Mouse (Mus musculus): ENCODE results near the gene Utp6.

Gene Utp6

DNA sequence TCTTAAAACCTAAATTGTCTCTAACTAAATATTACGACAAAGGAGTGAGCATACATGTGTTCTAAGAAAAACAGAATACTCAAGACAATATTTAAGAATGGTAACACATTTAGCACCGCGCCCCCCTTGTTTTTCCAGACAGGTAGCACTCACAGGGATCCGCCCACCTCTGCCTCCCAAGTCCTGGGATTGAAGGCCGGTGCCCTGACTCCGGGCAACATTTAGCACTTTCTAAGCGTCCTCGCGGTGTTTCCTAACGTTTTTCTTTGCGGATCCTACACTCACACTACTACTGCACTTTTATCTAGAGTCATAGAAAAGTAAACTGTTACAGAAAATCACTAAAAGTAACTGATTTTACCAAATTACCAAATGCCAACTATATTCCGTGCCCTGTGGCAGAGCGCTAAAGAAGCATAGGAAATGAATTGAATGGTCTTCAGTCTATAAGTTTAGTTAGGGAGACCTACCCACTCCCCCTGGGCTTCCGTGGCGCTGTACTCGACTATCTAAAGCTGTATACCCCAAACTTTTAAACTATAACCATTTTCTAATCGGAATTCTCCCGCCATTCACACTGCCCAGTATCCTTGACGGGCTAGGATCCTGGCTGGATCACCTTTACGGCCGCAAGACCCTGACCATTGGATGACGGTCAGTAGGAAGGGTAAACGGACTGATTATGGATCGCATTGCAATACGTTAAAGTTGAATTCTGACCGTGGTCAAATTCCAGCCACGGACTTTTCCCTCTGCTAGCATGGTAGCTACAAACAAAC lies 655 bp downstream of the Utp6 start:
- DNase-seq (ENCODE audit: low read depth) = no peak

DNA sequence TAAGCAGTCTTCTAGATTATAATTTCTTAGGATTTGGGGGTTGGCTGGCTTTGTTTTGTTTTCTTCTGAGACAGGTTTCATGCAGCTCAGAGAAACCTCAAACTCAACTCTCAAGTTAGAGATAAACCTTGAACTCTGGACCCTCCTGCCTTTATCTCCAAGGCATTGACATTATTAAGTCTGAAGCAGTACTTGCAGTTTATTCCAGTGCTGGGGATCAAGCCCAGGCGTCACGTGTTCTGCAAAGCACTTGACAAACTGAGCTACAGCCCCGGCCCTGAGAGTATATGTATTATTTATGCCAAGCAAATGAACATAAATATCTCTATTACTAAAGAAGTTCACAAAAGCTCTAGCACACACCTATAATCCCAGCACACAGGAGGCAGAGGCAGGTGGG lies 14.9 kb downstream of the Utp6 start:
- DNase-seq (ENCODE audit: low read depth) = no peak

DNA sequence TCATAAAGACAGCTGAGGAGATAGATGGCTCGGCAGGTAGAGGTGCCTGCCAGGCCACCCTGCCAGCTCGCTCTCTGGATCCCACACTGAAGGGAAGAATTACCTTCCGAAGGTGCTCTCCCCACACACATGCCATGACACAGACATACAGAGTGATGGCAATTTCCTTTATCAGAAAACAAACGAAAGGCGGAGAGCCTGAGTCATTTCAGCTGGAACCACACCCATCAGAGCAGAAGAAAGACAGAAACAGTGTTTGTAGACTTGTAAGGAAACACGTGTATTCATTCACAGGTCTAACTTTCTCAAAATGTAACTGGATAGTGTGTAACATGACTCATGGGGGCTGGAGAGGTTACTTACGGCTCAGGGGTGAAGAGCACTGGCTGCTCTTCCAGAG lies 18.6 kb downstream of the Utp6 start:
- DNase-seq (ENCODE audit: low read depth) = no peak

- no peak for DNase-seq (ENCODE audit: low read depth)
Observed at GRCm38 (mm10) chr11:79943136-79943535, 19.1 kb downstream of the Utp6 start.

- DNase-seq (ENCODE audit: low read depth) = no peak
Observed at GRCm38 (mm10) chr11:79935766-79936165, 26.4 kb downstream of the Utp6 start.

- DNase-seq (ENCODE audit: low read depth) = no peak
Observed at GRCm38 (mm10) chr11:79922766-79923165, 39.4 kb downstream of the Utp6 start.

DNA sequence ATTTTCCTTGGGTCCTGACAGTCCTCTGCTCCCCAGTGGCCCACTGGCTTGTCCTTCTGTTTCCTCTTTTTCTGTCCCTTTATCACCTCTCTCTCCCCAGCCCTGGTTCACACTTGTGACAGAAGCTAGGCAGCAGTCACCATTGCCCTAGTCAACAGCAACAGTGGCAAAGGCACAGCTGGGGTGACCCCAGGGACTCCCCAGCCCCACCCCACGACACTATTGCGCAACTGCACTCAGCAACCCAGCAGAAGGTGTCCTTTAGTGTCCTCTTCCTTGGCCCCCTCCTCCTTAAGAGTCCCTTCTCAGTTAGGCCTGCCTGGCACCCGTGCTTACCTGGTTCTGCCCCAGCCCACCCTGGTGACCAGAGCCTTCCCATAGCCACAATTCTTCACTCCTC lies 40.0 kb downstream of the Utp6 start:
- DNase-seq (ENCODE audit: low read depth) = no peak

DNA sequence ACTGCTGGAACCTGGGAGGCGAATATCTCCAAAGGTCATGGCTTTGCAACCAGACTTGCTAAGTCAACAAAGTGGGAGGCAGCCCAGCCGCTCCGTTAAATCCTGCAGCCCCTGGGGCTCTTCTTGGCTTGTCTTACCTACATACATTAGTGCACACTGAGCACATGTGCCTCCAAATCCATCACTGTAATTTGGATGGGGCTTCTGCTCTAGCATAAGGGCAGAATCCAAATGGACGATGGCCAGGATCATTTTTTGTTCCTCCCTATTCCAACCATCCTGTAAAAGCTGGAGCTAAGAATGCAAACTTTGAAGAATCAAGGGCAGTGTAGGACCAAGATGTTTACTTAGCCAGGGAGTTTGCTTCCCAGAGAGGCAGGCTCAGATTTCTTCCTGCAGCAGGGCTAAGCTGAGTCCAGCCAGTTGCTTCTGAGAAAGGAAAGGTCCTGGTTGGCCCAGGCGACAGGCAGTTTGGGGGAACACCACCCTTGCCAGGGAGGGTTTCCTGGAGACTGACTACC lies 41.6 kb downstream of the Utp6 start:
- no peak for DNase-seq (ENCODE audit: low read depth)

DNA sequence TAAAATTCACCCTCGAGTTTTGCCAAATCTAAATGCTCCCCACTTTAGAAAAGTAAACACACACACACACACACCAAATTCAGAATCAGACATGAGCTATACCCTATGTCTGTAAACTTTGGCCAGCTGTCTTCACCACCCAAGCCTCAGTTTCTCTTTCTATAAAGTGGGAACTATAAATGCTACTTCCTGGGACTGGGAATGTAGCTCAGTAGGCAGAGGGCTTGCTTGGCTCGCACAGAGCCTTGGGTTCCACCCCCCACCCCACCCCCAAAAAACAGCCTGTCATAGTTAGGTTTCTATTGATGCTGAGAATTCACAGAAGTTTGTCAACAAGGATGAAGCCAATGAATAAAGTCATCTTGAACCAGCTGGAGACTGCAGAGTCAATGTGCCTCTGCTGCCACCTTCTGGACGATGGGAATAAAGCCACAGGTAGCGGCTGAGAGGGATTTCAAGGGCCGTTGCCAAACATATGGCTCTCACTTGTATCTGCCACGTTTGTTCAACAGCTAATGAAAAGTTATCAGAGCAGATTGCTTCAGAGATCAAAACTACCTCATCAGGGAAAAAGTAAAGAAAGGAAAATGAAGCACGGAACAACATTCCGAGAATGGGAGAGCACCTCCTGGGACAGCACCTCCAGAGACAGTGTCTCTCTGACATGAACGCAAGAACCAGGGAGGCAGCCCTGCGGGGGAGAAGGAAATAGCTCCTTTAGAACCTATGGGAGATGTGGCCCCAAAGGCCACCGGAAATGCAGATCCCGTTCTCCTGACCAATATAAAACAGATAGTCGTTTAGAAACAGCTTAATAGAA lies 42.3 kb downstream of the Utp6 start:
- peak; percentile 86 for DNase-seq (ENCODE audit: low read depth)

- no peak for DNase-seq (ENCODE audit: low read depth)
Observed at GRCm38 (mm10) chr11:79915696-79916349, 46.4 kb downstream of the Utp6 start.

GRCm38 (mm10) chr11:79908600-79909483 lies 53.3 kb downstream of the Utp6 start:
- DNase-seq (ENCODE audit: low read depth) = no peak

GRCm38 (mm10) chr11:79906920-79907319 lies 55.3 kb downstream of the Utp6 start:
- no peak for DNase-seq (ENCODE audit: low read depth)

DNA sequence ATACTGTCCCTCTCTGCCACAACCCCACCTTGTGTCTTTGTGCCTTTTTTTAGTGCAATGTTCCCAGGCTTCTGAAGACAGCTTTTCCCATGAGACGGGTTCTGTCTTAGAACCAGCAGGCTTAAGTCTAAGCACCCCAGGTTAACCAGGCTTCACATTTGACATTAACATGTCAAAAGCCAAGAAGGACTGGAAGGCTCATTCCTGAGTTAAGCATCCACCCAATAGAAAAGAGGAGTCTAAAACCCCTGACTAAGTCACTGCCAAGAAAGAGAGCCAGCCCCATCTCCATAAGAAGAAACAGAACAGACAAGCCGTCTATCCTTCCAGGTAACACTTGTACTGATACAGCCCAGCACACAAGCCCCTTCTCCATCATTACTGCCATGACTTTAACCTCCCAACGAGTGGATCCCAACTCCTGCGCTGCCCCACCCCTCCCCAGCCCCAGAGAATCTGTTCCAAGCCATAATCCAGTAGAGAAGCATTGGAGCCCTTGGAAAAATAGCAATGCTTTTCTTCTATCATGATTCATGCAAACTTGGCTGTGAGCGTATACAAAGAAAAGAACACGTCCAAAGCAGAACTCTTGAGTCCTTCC lies 59.2 kb downstream of the Utp6 start:
- no peak for DNase-seq (ENCODE audit: low read depth)

- no peak for DNase-seq (ENCODE audit: low read depth)
Observed at GRCm38 (mm10) chr11:79901146-79901545, 61.0 kb downstream of the Utp6 start.

GRCm38 (mm10) chr11:79892259-79892658 lies 69.9 kb downstream of the Utp6 start:
- no peak for DNase-seq (ENCODE audit: low read depth)

DNA sequence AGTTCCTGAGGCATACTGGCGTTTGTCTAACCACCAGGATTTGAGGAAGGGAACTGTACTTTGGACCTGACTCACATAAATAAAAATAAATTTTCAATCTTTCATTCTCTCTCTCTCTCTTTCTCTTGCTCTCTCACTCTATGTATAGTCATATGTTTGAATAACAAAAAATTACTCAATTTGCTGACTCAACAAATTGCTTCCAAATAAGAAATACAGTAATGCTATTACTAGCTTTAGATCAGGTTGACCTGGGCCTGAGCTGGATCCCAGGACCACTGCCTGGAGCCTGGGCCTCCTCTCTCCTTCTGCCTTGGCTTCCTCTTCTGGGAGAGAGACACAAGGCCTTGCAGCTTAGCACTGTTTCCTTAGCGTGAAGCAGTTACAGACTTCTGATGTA lies 71.4 kb downstream of the Utp6 start:
- DNase-seq (ENCODE audit: low read depth) = no peak

GRCm38 (mm10) chr11:79886961-79887360 lies 75.2 kb downstream of the Utp6 start:
- no peak for DNase-seq (ENCODE audit: low read depth)

DNA sequence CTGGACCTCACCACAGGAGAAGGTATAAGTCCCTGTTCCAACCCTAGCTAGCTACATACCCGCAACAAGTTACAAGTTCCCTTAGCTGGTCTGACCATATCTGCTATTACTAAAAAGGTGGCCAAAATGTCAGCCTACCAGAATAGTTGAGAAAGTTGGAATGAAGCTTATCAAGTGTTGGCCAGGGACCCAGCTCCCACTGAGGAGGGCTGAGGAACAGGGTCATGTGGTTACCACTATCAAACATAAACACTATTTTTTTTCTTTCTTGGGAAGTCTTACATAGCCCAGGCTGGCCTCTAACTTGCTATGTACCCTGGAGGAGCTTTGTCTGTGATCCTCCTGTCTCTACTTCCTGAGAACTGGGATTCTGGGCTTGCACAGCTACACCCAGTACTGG lies 75.8 kb downstream of the Utp6 start:
- DNase-seq (ENCODE audit: low read depth) = no peak

GRCm38 (mm10) chr11:79885713-79886393 lies 76.3 kb downstream of the Utp6 start:
- no peak for DNase-seq (ENCODE audit: low read depth)

DNA sequence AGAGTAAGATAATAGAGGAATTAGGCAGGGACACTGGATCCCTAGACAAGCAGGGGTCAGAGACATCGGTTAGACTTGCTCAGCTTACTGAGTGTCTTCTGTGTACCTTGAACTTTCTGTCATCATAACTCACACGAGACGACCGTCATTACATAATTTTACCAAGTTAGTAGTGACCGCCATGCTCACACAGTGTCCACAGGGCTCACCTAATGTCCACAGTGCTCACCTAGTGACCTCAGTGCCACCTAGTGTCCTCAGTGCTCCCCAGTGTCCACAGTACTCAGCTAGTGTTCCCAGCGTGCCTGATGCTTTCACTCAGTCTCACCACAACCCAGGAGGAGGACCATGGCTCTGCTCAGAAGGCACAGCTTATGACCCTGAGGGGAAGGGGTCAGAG lies 77.4 kb downstream of the Utp6 start:
- no peak for DNase-seq (ENCODE audit: low read depth)

Measured in naive thymus-derived CD4-positive, alpha-beta T cell, adult 2 months (primary cell).